Mouse (Mus musculus) left cerebral cortex, postnatal 4 days (tissue): ENCODE measurements at regions not wholly inside any gene's neighbourhood (a gene's known extent, or its start where the extent isn't known, plus 50 kb on each side); places are given as distances from the start of the nearest gene placed in this dataset.

Experiments
- DNase-seq: peaks from one replicate; pipeline ENCODE4 v3.0.0-alpha.2; 2022
- intact Hi-C: fragments of 180-260 bp; cut with DNase I; formaldehyde crosslinking; loops from one replicate; pipeline ENCODE4 v1.15.1; 2025

GRCm38 (mm10) chr19:21913005-21913670, 135.0 kb downstream of the Cemip2 start:
- no peak for DNase-seq
- intact Hi-C loops: no loop called here

GRCm38 (mm10) chr19:21913748-21914611, 135.8 kb downstream of the Cemip2 start:
- intact Hi-C loops: no loop called here
- DNase-seq: no peak

GRCm38 (mm10) chr19:21914658-21915057, 136.5 kb downstream of the Cemip2 start:
- DNase-seq: no peak
- intact Hi-C loops: no loop called here

- DNase-seq: no peak
- intact Hi-C loops: no loop called here
Observed at GRCm38 (mm10) chr19:21918113-21918512, 140.0 kb downstream of the Cemip2 start.

GRCm38 (mm10) chr19:21919074-21919473, 140.9 kb downstream of the Cemip2 start:
- intact Hi-C loops: no loop called here
- no peak for DNase-seq

GRCm38 (mm10) chr19:21940114-21940513, 162.0 kb downstream of the Cemip2 start:
- DNase-seq: no peak
- intact Hi-C loops: no loop called here

- DNase-seq: no peak
- intact Hi-C loops: no loop called here
Observed at GRCm38 (mm10) chr19:21941720-21942119, 163.6 kb downstream of the Cemip2 start.

GRCm38 (mm10) chr19:21942286-21942685, 164.1 kb downstream of the Cemip2 start:
- intact Hi-C loops: no loop called here
- no peak for DNase-seq

- DNase-seq: peak; percentile 8
- intact Hi-C loops: no loop called here
Observed at GRCm38 (mm10) chr19:21943407-21943806, 165.3 kb downstream of the Cemip2 start.

GRCm38 (mm10) chr19:21946262-21946922, 168.2 kb downstream of the Cemip2 start:
- intact Hi-C loops: no loop called here

GRCm38 (mm10) chr19:21948030-21948429, 169.9 kb downstream of the Cemip2 start:
- intact Hi-C loops: no loop called here
- no peak for DNase-seq

More at GRCm38 (mm10) chr19:21946262-21946922, 168.2 kb downstream of the Cemip2 start:
- no peak for DNase-seq

GRCm38 (mm10) chr19:21962635-21963034, 176.2 kb upstream of the Trpm3 start:
- no peak for DNase-seq
- intact Hi-C loops: no loop called here

- no peak for DNase-seq
- intact Hi-C loops: no loop called here
Observed at GRCm38 (mm10) chr19:21989857-21990256, 149.0 kb upstream of the Trpm3 start.

GRCm38 (mm10) chr19:21990970-21991369, 147.9 kb upstream of the Trpm3 start:
- intact Hi-C loops: no loop called here
- DNase-seq: no peak

- intact Hi-C loops: no loop called here
- no peak for DNase-seq
Observed at GRCm38 (mm10) chr19:21991413-21991812, 147.4 kb upstream of the Trpm3 start.

- intact Hi-C loops: no loop called here
- DNase-seq: no peak
Observed at GRCm38 (mm10) chr19:21999621-22000020, 139.2 kb upstream of the Trpm3 start.

- intact Hi-C loops: no loop called here
- DNase-seq: peak; percentile 9
Observed at GRCm38 (mm10) chr19:22008053-22008935, 130.6 kb upstream of the Trpm3 start.

GRCm38 (mm10) chr19:22010239-22010638, 128.6 kb upstream of the Trpm3 start:
- intact Hi-C loops: no loop called here

GRCm38 (mm10) chr19:22015854-22016610, 122.8 kb upstream of the Trpm3 start:
- no peak for DNase-seq
- intact Hi-C loops: no loop called here

More at GRCm38 (mm10) chr19:22010239-22010638, 128.6 kb upstream of the Trpm3 start:
- DNase-seq: no peak

GRCm38 (mm10) chr19:22017425-22017824, 121.4 kb upstream of the Trpm3 start:
- intact Hi-C loops: no loop called here
- no peak for DNase-seq
